Mouse (Mus musculus): ENCODE measurements at regions not wholly inside any gene's neighbourhood (a gene's known extent, or its start where the extent isn't known, plus 50 kb on each side); places are given as distances from the start of the nearest gene placed in this dataset.
"Not testable (repeated sequence)": the region's sequence is repeated elsewhere in the genome, so short reads cannot be mapped to it uniquely, and the experiment has no call there.

DNA sequence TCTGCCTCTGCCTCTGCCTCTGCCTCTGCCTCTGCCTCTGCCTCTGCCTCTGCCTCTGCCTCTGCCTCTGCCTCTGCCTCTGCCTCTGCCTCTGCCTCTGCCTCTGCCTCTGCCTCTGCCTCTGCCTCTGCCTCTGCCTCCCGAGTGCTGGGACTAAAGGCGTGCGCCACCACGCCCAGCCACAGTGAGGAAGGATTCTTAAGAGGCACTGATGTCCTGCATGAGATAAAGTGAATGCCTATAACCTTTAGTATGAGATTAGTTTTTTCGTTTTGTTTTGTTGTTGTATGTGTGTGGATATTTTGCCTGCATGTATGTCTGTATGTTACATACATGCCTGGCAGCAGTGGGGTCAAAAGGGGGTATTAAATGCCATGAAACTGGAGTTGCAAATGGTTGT, 63.2 kb downstream of the Hlx start:
- ATAC-seq = not testable (repeated sequence)

DNA sequence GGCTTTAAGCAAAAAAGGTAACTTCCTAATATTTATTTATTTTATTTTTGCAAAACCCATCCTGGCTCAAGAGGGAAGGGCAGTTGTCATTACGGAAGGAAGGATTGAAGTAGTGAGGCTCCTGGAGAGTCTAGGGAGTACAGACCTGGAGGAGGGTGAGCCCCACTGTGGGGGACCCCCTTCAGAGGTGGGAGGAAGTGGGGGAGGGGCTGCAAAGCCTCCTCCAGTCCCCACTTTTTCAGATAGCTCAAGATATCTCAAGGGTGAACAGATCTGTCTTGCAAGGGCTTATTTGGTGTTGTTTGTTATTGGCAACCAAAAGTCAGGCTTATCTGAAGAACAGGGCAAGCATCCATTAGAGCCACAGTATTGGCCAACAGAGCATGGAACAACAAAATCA, 64.0 kb downstream of the Hlx start:
- no peak for ATAC-seq

DNA sequence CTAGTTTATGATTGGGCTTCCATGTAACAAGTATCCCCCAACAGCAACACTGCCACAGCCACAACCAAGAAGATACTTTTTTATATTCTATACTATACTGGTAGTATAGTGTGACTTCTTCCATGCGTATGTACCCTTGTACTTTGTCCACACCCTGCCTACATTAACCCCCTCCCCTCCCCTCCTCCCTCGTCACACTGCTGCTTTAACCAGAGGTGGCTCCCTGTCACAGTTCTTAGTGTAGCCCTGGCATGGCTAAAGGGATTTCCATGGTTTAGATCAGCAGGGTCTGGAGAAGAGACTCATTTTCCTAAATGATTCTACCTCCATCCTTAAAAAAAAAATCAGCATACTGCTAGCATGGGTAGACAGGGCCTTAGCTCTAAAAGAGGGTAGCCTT, 64.4 kb downstream of the Hlx start:
- ATAC-seq = no peak

DNA sequence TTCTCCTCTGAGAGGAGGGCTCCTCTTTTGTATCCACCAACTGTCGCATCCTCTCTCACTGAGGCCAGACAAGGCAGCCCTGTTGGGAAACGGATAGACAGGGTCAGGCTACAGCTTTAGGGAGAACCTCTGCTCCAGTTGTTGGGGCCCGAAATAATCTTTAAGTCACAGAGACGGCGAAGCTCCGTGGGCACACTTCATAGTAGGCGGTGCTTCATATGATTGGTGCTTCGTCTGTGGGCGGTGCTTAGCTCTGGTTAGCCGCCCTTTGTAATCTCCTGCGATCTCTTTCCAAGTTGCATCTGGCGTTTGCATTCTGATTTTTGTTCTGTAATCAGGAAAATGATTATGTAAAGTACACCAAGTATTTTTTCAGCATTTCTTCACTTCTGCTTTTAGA, 67.2 kb downstream of the Hlx start:
- ATAC-seq = no peak

DNA sequence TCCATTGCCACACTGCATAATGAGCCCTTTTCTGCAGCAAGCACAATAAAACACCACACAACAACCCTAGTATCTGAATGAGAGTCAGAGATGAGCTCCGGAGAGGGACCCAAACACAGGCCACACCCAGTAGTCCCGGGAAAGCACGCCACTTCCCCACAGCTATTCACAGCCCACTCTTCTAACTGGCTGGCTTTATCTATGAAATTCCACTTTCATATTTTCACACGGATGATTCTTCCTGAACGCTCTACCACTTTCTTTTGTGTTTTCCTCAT, 68.4 kb downstream of the Hlx start:
- ATAC-seq = no peak

DNA sequence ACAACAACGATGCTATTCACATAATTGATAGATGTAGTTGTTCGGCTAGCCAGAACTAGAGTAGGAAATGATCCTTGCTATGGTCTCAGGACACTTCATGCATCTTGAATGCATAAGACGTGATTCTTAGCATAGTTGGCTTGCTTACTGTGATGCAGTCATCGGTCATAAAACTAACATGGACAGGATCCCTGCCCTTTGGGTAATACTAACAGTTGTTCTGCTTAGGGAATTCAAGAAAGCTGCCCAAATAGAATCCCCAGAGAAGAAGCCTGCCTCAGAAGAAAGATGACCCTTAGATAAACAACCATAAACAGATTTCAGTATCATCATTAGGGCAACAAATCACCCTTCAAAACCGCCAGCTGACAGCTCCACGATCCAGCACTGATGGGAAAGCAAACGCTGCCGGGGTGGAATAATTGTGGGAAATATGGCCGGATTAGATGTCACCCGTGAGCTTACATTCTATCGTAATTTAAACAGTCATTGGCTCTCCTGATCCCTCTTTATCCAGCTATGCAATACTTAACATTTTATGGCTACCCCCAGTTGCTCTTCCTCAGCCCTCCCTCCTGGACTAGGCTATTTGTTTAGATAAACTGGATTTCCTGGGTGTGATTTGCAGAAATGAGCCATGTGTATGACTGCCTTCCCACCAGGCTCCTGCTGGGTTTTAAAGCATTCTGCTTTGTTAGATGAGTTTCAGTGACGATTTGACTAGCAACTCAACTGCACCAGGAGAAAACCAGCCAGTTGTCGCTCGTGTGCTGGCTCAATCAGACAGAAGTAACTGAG, 68.9 kb downstream of the Hlx start:
- no peak for ATAC-seq

DNA sequence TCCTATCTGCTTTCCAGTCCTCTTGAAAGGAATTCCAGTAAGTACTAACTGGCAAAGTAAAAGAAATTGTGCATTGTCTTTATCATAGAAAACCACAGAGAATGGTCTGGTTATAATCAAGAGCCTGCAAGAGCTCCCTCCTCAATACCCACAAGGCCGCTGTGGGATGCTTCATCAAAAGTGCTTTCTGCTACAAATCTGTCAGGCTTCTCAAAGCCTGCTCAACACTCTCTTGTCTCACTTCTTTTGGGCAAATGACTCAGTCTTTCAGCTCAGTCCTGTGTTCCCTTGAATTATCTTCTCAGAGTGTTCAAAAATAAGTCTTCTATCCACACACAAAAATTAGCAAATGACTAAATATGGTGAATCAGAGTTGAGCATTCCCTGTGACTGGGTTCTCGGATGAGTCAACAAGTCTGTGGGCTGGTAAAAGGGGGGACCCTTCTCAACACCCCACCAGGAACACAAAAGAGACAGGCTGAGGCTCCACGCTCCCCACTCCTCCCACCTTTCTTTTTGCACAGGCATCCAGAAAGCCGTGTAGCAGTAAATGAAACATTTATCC, 81.8 kb downstream of the Hlx start:
- ATAC-seq = no peak

DNA sequence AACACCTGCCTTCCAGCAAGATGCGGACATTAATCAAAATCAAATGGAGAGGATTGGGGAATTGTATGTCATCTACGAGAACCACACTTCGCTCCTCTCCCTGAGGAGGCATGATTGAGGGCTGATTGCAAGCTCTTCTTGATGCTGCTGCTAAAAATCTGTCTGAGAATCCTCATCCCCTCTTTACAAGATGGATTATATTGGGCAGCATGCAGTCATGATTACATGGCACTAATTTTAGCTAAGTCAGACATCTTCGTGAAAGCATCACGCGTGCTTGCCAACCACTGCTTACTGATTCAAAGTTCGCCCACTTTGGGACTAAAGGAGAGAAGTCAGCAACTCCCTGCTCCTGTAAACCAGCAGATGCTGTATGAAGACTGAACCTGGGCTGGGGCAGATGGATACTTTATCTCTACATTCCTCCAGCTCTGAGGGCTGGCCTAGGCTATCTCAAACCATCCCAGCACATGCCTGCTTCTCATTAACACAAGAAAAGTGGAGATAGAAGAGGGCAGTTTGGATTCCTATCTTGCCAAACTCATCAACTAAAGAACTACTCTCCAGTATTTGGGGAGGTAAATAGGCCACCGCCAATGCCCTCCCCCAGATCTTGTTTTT, 84.4 kb downstream of the Hlx start:
- ATAC-seq = no peak

DNA sequence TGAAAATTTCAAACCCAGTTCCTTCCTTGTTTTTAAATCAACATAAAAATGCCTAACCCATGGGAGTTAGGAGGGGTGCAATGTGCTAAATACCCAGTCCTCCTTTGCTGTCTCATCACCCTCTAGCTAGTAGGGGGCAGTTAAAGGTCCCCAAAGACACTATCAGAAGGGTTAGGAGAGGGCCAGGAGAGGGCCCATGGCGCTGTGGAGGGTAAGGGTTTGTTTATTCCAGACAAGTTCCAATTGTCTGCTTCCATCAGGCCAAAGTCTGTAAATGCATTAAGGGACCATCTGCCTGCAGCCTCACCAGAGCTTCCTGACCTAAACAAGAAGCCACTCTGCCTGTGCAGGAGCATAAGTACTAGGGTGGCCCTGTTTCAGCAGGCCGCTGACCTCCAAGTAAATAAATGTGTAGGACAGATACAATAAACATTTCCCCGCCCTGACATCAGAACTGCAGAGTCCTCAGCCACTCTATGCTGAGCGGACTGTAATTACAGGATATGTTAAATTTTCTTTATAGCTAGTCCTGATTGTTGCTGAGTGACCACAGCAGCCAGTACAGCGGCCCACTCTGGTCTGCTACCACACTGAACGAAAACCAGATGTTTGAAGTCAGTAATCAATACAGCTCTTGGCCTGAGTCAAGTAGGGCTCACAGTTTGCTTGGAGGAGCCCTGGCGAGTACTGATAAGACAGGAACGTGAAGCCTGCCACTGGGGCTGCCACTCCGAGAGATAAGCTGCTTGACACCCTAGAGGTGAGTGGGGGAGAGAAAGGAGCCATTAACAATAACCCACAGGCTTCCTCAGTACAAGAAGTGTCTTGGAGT, 87.4 kb downstream of the Hlx start:
- ATAC-seq = no peak

DNA sequence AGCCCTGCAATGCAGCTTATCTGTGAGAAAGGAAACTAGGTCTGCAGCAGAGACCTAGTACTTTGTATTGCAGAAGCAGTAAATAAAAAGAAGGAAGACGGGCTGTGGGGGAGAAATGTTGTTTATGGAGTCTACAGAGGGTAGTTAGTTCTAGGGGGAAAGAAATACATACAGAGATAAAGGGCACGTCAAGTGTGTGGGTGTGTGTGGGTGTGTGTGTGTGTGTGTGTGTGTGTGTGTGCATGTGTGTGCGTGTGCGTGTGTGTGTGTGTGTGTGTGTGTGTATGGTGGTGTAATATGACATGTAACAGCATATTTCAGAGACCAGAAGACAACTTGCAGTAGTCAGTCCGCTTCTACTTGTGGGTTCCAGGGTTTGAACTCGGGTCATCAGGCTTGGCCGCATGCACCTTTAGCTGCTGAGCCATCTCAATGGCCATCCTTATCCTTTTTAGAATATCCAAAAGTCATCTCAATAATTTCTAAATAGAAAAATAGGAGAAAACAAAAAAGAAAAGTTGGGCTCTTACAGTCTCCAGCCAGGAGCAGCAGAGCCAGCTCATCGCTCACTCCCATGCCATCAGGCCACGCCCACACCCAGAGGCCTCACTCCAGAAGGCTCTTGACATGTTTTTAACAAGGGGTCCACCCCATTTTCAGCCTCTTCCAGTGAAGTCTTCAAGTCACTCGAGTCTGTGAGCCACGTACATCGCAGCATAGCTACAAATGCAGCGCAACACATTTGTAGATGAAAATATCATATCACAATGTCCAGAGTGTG, 101.5 kb downstream of the Hlx start:
- no peak for ATAC-seq

DNA sequence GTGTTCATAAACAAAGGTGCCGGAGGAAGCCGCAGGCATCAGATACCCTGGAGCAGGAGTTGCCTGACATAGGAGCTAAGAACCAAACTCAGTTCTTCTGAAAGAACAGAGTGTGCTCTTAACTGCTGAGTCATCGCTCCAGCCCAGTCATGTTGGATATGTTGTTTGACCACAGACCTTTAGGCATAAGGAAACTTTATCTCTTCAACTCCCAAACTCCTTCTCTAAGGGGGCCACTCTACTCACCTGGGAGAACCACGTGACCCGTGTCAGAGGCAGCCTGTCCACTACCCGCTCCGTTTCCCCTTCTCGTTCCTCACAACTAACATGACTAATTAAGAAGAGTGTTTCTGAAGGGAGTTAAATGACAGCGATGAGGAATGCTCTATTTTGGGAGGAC, 103.2 kb downstream of the Hlx start:
- ATAC-seq = no peak

DNA sequence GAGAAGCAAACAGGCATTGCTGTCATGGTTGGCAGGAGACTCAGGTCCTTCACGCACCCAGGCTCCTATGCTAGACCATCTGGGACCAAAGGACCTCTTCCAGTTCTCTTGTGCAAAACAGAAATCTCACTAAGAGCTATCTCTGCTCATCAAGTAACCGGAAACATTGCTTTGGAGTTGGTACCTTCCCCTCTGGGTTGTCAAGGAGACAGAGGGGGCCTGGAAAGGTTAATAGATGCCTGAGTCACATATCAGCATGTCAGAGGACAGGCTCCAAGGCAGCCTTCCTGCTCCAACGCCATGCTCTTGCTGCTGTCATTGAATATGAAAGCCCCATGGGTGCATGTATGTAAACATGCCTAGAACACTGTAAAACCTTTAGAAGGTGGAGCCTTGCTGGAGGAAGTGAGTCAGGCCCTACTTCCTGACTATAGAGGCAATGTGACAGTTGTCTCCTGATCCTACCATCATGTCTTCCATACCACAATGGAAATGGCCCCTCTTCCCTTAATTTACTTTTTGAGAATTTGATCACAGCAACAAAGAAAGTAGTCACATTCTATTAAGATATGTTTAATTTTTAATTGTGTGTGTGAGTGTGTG, 103.8 kb downstream of the Hlx start:
- no peak for ATAC-seq

DNA sequence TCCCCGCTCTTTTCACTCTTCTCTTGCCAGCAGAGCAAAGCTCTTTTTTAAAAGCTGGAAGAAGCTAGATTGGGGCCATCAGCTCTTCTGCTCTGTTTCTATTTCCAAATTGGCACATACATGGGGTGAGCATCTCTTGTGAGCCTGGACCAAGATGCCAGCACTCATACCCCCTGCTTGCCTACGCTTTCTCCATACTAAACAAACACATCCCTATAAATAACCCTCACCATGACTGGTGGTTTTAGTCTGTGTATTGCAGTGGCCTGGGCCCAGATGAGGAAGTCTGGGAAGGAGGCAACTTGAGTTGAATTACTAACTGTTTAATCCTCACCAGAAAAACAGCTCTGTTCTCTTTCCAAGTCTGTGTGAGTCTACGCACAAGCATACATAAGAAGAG, 110.0 kb downstream of the Hlx start:
- ATAC-seq = no peak

DNA sequence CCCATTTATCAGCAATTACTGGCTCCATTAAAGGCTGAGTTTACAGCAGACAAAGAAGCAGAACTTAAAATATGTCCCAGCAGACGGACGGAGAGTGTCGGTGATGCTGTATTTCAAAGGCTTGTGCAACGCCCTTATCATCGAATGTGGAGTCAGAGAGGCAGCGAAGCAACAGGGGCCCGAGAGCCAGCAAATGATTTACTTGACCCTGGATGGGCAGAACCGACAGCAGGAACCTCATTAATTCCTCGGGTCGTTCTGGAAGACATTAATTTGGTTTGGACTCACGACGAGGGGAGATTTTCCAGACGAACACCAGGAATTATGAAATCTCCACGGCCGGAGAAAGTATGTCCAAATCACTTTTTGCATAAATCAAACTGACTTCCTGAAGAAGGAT, 110.5 kb downstream of the Hlx start:
- ATAC-seq = no peak

DNA sequence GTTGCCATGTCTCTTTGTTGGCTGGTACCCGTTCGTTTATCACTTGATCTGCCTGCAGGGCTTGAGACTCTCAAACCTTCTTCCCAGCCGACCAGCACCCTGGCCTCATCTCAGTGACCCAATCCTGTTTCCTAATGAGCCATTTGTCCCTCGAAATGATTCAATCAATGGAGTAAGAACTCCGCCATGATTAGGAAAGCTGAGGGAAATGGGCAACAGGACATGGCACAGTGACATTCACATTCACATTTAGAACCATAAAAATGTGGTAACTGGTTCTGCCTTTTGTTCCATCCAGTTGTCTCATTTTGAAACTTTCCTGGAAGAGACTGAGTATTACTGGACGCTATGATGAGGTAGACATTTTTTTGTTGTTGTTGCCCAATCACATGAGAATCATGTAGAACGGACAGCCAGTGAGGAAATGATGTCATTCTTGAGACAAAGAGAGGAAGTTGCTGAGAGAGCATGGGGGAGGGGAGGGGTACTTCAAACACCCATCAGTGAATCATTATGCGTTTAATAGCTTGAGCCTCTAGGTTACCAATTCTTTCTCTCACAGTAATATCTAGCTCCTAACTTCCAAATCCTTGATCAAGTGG, 114.5 kb downstream of the Hlx start:
- ATAC-seq = no peak

DNA sequence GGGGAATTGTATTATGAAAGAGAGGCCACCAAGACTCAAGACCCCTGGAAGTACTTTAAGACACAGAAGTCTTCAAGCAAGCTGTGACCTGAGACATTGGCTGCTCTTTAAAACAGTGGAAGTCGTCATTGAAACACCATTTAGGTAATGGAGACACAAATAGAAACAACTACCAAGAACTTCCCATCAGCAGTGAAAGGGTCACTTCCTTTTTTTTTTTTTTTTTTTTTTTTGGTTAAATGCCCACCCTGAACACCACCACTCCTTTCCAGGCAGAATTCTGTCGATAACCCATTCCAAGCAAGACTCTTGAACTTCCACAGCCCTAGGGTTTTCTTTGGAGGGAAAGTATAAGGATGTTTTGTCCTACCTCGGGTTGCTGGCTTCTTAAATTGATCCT, 116.4 kb downstream of the Hlx start:
- no peak for ATAC-seq

DNA sequence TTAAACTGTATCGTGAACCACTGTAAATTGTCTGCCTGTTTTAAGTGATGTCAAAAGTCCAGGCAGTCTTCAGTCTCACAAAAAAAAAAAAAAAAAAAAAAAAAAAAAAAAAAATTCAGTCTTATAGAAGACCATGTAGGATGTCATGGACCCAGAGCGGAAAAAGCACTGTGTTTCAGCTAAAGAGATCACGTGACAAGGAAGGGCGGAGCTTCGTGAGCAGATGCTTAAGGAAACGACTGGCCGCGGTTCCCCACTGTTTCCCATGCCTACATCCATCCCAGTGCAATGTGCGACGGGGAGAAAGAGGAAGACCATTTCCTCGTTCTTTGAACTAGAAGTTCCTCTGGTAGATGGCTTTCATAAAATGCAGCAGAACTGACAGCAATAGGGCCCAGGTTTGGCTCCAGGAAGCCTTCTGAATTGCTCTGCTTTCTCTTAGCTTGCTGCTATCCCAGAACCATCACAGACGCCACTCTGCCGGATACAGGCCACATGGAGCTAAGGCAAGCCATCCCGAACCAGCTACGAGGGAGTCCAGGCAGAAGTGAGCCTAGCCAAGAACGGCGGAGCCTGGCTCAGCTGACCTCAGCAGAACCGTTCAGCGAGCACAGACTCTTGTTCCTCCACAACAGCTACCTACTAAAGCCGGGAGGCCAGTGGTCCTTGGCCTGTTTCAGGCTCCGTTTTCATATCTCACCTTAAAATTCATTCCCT, 117.6 kb downstream of the Hlx start:
- ATAC-seq = no peak

DNA sequence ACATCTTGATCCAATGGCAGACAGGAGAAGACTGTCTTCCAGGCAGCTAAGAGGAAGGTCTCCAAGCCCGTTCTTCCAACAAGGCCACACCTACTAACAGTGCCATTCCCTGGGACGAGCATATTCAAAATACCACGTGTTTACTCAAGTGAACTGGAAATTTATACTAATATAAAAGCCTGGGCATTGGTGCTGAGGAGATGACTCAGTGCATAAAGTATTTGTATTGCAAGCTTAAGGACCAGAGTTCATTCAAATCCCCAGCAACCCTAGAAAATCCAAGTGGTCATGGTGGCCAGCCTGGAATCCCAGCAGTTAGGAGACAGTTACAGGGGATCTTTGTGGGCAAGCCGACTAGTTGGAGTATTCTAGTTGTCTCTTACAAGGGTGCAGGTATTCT, 119.5 kb downstream of the Hlx start:
- no peak for ATAC-seq

DNA sequence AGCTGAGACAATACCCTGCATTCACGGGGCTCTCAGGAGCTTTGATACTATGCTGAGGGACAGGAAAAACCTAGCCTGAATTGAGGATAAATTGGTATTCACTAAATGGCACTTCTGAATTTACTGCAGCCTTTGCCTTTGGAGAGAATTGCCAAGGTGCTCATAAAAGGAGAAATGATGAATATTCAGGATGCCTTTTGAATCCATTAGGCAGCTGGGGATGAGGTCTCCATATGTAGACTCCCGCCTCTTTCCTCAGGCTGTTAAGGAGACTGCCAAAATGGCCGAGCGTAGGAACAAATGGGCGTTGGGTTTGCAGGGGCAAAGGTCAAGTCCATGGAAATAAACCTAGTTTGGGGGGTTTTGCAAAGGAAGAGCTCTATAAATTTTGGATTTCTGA, 123.5 kb downstream of the Hlx start:
- no peak for ATAC-seq

DNA sequence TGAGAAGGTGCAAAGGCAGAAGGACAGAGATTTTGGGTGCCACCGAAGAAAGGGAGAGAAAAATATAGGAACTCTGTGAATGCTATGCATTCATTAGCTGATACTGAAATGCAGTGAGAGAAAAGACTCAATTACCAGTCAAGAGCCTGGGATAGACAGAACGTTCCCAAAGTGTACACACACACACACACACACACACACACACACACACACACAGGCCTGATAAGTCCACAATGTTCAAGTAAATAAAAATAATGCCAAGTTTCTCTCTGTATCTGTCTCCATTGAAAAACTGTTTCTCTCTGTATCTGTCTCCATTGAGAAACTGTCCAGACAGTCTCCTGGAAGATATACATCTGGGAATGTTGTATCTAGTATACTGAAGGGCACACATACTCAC, 124.1 kb downstream of the Hlx start:
- no peak for ATAC-seq

DNA sequence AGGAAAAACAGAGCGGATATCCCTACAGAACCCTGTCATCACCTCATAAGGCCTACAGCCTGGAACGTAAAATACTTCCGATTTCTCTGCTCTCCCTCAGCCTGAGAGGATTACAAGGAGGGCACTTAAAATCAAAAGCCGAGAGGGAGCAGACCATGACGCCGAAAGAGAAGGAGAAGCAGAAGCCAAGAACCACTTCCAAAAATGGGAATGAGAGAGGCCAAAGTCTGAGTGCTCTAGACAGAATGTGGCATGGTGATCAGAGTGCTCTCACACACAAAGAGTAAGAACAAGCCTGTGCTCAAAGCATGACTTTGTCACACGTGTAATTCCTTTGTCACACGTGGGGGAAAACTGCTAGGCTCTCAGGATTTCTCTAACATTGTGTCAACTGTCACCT, 125.9 kb downstream of the Hlx start:
- ATAC-seq = no peak

All from inflammation-experienced regulatory T-cells, adult 6 months (primary cell).